Mouse (Mus musculus): ENCODE measurements at regions not wholly inside any gene's neighbourhood (a gene's known extent, or its start where the extent isn't known, plus 50 kb on each side); places are given as distances from the start of the nearest gene placed in this dataset.
A peak's percentile ranks its signal among the peaks of the same experiment; 100 is the strongest.

DNA sequence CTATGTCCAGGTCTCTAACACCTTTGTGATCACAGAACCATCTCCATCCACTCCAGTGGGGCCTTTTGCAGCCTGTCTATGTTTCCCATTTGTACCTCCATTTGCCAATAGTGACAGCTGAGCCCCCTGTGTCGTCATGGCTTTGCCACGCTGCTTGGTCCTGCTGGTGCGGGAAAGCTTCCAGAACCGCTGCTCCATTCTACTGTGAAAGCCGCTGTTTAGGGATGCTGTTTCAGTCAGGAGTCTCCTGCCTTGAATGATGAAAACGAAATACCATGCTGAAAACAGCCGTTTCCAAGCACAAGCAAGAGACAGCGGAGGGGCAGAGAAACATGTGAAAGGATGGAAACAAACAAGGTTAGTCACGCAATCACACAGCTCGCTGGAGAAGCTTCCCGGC is 410.4 kb downstream of the Glrx3 start:
- 72% methylated on average over 11 of the region's 11 CpGs for WGBS
- H3K27ac ChIP-seq, result no peak overlapping the region

DNA sequence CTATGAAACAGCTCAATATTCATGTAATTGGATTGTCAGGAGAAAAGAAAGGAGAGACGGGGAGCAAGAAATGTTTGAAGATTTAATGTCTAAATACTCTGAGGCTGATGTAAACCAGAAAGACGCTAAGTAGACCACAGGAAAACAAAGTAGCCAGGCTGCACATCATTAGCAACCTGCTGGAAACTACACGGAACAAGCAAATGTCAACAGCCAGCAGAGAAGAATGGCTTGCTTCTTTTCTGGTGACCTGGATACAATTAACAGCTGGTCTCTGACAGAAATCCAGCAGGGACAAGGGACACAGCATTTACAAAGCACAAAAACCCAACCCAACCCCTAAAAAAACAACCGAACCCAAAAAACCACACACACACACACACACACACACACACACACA is 413.6 kb downstream of the Glrx3 start:
- Histone ChIP-seq H3K9me3 (replicated peaks; ENCODE audit: low read length) (no peaks in the 10 kb centered on the region), H3K27me3 (ENCODE audit: insufficient read depth, low read length) (no peaks in the 10 kb centered on the region), H3K4me3 (replicated peaks; ENCODE audit: low read depth, low read length) (no peak overlapping the region), H3K4me1 (replicated peaks; ENCODE audit: insufficient read depth, low read length) (no peaks in the 10 kb centered on the region), H3K4me2 (ENCODE audit: low read length) (no peak overlapping the region), H3K36me3 (ENCODE audit: insufficient read depth, low read length) (no peaks in the 10 kb centered on the region), H3K9ac (ENCODE audit: low read depth, low read length) (no peak overlapping the region), H3K27ac (no peak overlapping the region)
- DNase-seq (ENCODE audit: low spot score), result no peak
- 48% methylated on average over 4 of the region's 4 CpGs for WGBS
- ATAC-seq (replicated peaks; ENCODE audit: low FRiP score, low read depth), result no peak
- no peak for TF ChIP-seq CTCF (IDR thresholded peaks at IDR 0.05; ENCODE audit: low read depth)

More for the DNA sequence above, 410.4 kb downstream of the Glrx3 start:
- no peak overlapping the region for H3K4me2 ChIP-seq (ENCODE audit: low read length)
- H3K4me1 ChIP-seq (replicated peaks; ENCODE audit: insufficient read depth, low read length), result no peaks in the 10 kb centered on the region
- no peak for DNase-seq (ENCODE audit: low spot score)
- no peak overlapping the region for H3K4me3 ChIP-seq (replicated peaks; ENCODE audit: low read depth, low read length)
- no peak for TF ChIP-seq CTCF (IDR thresholded peaks at IDR 0.05; ENCODE audit: low read depth)
- no peaks in the 10 kb centered on the region for H3K9me3 ChIP-seq (replicated peaks; ENCODE audit: low read length)
- no peak overlapping the region for H3K9ac ChIP-seq (ENCODE audit: low read depth, low read length)
- no peak for ATAC-seq (replicated peaks; ENCODE audit: low FRiP score, low read depth)
- no peaks in the 10 kb centered on the region for H3K36me3 ChIP-seq (ENCODE audit: insufficient read depth, low read length)
- H3K27me3 ChIP-seq (ENCODE audit: insufficient read depth, low read length), result no peaks in the 10 kb centered on the region

DNA sequence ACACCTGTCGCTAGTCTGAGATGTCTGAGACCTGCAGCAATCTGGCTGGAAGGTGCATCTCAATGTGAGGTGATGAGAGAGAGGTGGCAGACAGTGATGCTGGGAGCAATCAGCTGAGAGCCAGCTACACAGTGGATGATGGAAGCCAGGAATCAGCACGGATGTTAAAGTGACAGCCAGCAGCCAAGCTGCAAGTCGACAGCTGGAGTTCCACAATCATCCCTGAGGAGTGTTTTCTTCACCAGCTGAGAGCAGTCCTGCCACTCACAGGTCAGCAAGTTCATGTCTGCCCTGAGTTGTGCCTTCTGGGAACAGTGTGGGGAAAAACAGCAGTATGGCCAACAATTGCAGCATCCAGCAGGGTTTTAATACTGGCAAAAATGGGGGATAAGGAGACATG is 422.3 kb downstream of the Glrx3 start:
- no peak for TF ChIP-seq CTCF (IDR thresholded peaks at IDR 0.05; ENCODE audit: low read depth)
- WGBS, result 62% methylated on average over 3 of the region's 3 CpGs
- no peaks in the 10 kb centered on the region for H3K4me1 ChIP-seq (replicated peaks; ENCODE audit: insufficient read depth, low read length)
- no peak overlapping the region for H3K27ac ChIP-seq
- no peak for DNase-seq (ENCODE audit: low spot score)
- no peaks in the 10 kb centered on the region for H3K27me3 ChIP-seq (ENCODE audit: insufficient read depth, low read length)
- H3K36me3 ChIP-seq (ENCODE audit: insufficient read depth, low read length), result no peaks in the 10 kb centered on the region
- no peaks in the 10 kb centered on the region for H3K9me3 ChIP-seq (replicated peaks; ENCODE audit: low read length)
- no peak overlapping the region for H3K4me2 ChIP-seq (ENCODE audit: low read length)
- ATAC-seq (replicated peaks; ENCODE audit: low FRiP score, low read depth), result no peak
- H3K4me3 ChIP-seq (replicated peaks; ENCODE audit: low read depth, low read length), result no peak overlapping the region
- H3K9ac ChIP-seq (ENCODE audit: low read depth, low read length), result no peak overlapping the region

DNA sequence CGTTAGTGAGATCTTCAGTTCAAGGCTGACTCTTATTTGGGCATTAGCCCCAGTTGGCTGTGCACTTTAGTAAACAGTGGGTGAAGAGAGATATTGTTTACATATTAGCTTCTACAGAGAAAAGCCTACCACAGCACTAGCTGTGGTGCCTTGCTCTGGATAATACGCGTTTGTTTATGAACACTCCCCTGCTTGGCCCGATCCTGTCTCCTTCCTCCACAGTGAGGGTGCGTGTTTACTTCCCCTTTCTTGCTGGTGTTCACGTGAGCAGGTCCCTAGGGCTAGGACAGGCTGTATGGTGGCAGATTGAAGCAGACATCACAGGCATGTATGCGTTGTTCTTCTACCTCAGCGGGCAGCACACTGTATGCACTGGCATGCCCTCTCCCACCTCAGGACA is 423.1 kb downstream of the Glrx3 start:
- Histone ChIP-seq H3K27me3 (ENCODE audit: insufficient read depth, low read length) (no peaks in the 10 kb centered on the region), H3K4me3 (replicated peaks; ENCODE audit: low read depth, low read length) (no peak overlapping the region), H3K9me3 (replicated peaks; ENCODE audit: low read length) (no peaks in the 10 kb centered on the region), H3K36me3 (ENCODE audit: insufficient read depth, low read length) (no peaks in the 10 kb centered on the region), H3K4me1 (replicated peaks; ENCODE audit: insufficient read depth, low read length) (no peaks in the 10 kb centered on the region), H3K4me2 (ENCODE audit: low read length) (no peak overlapping the region), H3K9ac (ENCODE audit: low read depth, low read length) (no peak overlapping the region), H3K27ac (no peak overlapping the region)
- ATAC-seq (replicated peaks; ENCODE audit: low FRiP score, low read depth) (no peak), DNase-seq (ENCODE audit: low spot score) (no peak)
- WGBS, result 59% methylated on average over 8 of the region's 8 CpGs
- TF ChIP-seq CTCF (IDR thresholded peaks at IDR 0.05; ENCODE audit: low read depth), result no peak

DNA sequence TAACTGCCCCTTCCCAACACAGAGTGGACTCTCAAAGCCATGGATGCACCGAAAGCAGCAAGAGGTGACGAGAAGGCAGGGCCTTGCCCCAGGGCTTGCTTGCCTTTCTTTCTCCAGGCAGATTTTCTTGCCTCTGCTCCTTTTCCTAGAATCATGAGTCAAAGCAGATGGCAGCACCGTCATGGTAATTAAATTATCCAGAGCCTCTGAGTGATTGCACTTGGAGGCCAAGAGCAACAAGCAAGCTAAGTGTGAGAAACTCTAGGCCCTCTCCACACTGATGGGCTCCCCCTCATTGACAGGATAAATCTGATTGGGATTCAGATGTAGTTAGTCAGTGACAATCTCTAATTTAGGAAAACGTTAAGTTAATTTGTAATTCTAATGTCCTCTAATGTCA is 427.5 kb downstream of the Glrx3 start:
- DNase-seq (ENCODE audit: low spot score), result peak; percentile 76
- no peaks in the 10 kb centered on the region for H3K9me3 ChIP-seq (replicated peaks; ENCODE audit: low read length)
- no peak overlapping the region for H3K27ac ChIP-seq
- ATAC-seq (replicated peaks; ENCODE audit: low FRiP score, low read depth), result no peak
- no peaks in the 10 kb centered on the region for H3K4me1 ChIP-seq (replicated peaks; ENCODE audit: insufficient read depth, low read length)
- H3K36me3 ChIP-seq (ENCODE audit: insufficient read depth, low read length), result no peaks in the 10 kb centered on the region
- no peak overlapping the region for H3K9ac ChIP-seq (ENCODE audit: low read depth, low read length)
- H3K4me3 ChIP-seq (replicated peaks; ENCODE audit: low read depth, low read length), result no peak overlapping the region
- H3K4me2 ChIP-seq (ENCODE audit: low read length), result no peak overlapping the region
- TF ChIP-seq CTCF (IDR thresholded peaks at IDR 0.05; ENCODE audit: low read depth), result no peak
- no peaks in the 10 kb centered on the region for H3K27me3 ChIP-seq (ENCODE audit: insufficient read depth, low read length)
- WGBS, result 36% methylated on average over 4 of the region's 4 CpGs

DNA sequence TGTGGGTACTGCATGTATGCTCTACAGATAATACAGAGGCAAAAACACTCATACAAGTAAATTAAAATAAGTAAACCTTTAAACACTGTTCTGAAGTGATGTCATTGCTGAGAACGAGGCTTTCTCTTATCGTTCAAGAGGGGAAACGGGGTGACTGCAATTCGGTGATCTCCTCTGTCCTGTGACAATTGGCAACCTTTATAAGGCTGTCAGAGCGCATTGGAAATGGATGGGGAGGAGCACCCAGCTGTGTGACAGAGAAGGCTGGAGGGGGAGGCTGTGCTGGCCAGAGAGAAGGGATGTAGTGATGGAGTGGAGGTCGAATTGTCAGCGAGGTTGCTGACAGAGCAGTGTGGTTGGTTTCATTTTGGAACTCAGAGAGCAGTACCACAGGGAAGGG is 428.0 kb downstream of the Glrx3 start:
- H3K9me3 ChIP-seq (replicated peaks; ENCODE audit: low read length), result no peaks in the 10 kb centered on the region
- DNase-seq (ENCODE audit: low spot score) (no peak), ATAC-seq (replicated peaks; ENCODE audit: low FRiP score, low read depth) (no peak)
- H3K36me3 ChIP-seq (ENCODE audit: insufficient read depth, low read length), result no peaks in the 10 kb centered on the region
- H3K27ac ChIP-seq, result no peak overlapping the region
- H3K4me1 ChIP-seq (replicated peaks; ENCODE audit: insufficient read depth, low read length), result no peaks in the 10 kb centered on the region
- TF ChIP-seq CTCF (IDR thresholded peaks at IDR 0.05; ENCODE audit: low read depth), result no peak
- no peaks in the 10 kb centered on the region for H3K27me3 ChIP-seq (ENCODE audit: insufficient read depth, low read length)
- H3K4me3 ChIP-seq (replicated peaks; ENCODE audit: low read depth, low read length), result no peak overlapping the region
- H3K9ac ChIP-seq (ENCODE audit: low read depth, low read length), result no peak overlapping the region
- WGBS, result 44% methylated on average over 7 of the region's 7 CpGs
- H3K4me2 ChIP-seq (ENCODE audit: low read length), result no peak overlapping the region

GRCm38 (mm10) chr7:137866880-137867279 is 429.5 kb downstream of the Glrx3 start:
- Histone ChIP-seq H3K4me2 (ENCODE audit: low read length) (no peak overlapping the region), H3K27me3 (ENCODE audit: insufficient read depth, low read length) (no peaks in the 10 kb centered on the region), H3K9me3 (replicated peaks; ENCODE audit: low read length) (no peaks in the 10 kb centered on the region), H3K9ac (ENCODE audit: low read depth, low read length) (no peak overlapping the region), H3K36me3 (ENCODE audit: insufficient read depth, low read length) (no peaks in the 10 kb centered on the region), H3K4me3 (replicated peaks; ENCODE audit: low read depth, low read length) (no peak overlapping the region), H3K4me1 (replicated peaks; ENCODE audit: insufficient read depth, low read length) (no peaks in the 10 kb centered on the region), H3K27ac (no peak overlapping the region)
- 61% methylated on average over 6 of the region's 6 CpGs for WGBS
- no peak for TF ChIP-seq CTCF (IDR thresholded peaks at IDR 0.05; ENCODE audit: low read depth)
- DNase-seq (ENCODE audit: low spot score) (peak; percentile 14), ATAC-seq (replicated peaks; ENCODE audit: low FRiP score, low read depth) (peak; percentile 57; the same call in 1 of the 2 replicates)
